Mouse (Mus musculus) lung, embryonic 14.5 days (tissue): Measurements from ENCODE around the gene Fam19a3. TPM values are rescaled to one million over a fixed set of nuclear protein-coding genes. Genes with fewer than 3 reads are reported as not detected.
A peak's percentile ranks its signal among the peaks of the same experiment; 100 is the strongest.

Source experiments
- ATAC-seq: fragments of 200-750 bp; cut with Nextera tagmentation; 2 replicates; pipeline ENCODE4 v1.8.0; 2017; ENCODE audit warnings: mild to moderate bottlenecking, moderate TSS enrichment, moderate library complexity; ENCODE audit not compliant: insufficient read depth
- DNase-seq: peaks from one replicate; pipeline ENCODE4 v3.0.0-alpha.2; 2015
- H3K27ac ChIP-seq: fragments of 300-500 bp; sonication (generic); 2 replicates; pipeline ENCODE4 v1.5.1; 2014; ENCODE audit warnings: low read depth, mild to moderate bottlenecking, moderate library complexity
- H3K27me3 ChIP-seq: fragments of 300-500 bp; sonication (generic); 2 replicates; pipeline ENCODE4 v1.6.1; 2014; ENCODE audit warnings: low read length, control low read depth; ENCODE audit not compliant: insufficient read depth
- H3K36me3 ChIP-seq: fragments of 300-500 bp; sonication (generic); 2 replicates; pipeline ENCODE4 v1.6.1; 2014; ENCODE audit warnings: control low read depth; ENCODE audit not compliant: insufficient read depth
- H3K4me1 ChIP-seq: fragments of 300-500 bp; sonication (generic); 2 replicates; pipeline ENCODE4 v1.6.1; 2014; ENCODE audit warnings: antibody characterized with exemption, control low read depth; ENCODE audit not compliant: insufficient read depth
- H3K4me2 ChIP-seq: fragments of 300-500 bp; sonication (generic); 2 replicates; pipeline ENCODE4 v1.6.1; 2014; ENCODE audit warnings: mild to moderate bottlenecking
- H3K4me3 ChIP-seq: fragments of 300-500 bp; sonication (generic); 2 replicates; pipeline ENCODE4 v1.5.1; 2014; ENCODE audit warnings: low read depth, low read length
- H3K9ac ChIP-seq: fragments of 300-500 bp; sonication (generic); 2 replicates; pipeline ENCODE4 v1.6.1; 2014
- H3K9me3 ChIP-seq: fragments of 300-500 bp; sonication (generic); 2 replicates; pipeline ENCODE4 v1.6.1; 2016; ENCODE audit warnings: low read depth, low read length, control low read depth
- CTCF ChIP-seq: IDR thresholded peaks from 2 replicates; pipeline ENCODE4 v1.5.1; 2016; ENCODE audit warnings: antibody characterized with exemption, low read depth
- WGBS: fragments of 180-500 bp; shearing (Covaris S2); extraction: QIAGEN DNeasy Blood & Tissue Kit; methylation state at CpG from one replicate; pipeline ENCODE4 v1.1.7; 2014; 5-methylcytosine and 5-hydroxymethylcytosine counted together
- polyA plus RNA-seq: library from polyadenylated mRNA; unstranded; fragments of >200 nt; fragmentation: Nextera tagmentation; extraction: Ambion mirVana; gene quantifications from 2 replicates; pipeline ENCODE4 v1.2.1, GENCODE M21; 2014

Gene Fam19a3
- polyA plus RNA-seq, 1 experiment from 2014 or later: not detected

- no peak overlapping the region for H3K4me2 ChIP-seq
- DNase-seq: no peak
- H3K4me1 ChIP-seq: peaks cover 6% of the 10 kb centered on the region; the same call in 1 of the 2 replicates
- no peak for ATAC-seq
- H3K4me3 ChIP-seq: no peak overlapping the region
- H3K9ac ChIP-seq: no peak overlapping the region
- H3K27ac ChIP-seq: no peak overlapping the region
- TF ChIP-seq CTCF: no peak
- no peaks in the 10 kb centered on the region for H3K9me3 ChIP-seq
- no peaks in the 10 kb centered on the region for H3K36me3 ChIP-seq
- 79% methylated on average over 6 of the region's 6 CpGs for WGBS
- peaks cover 34% of the 10 kb centered on the region for H3K27me3 ChIP-seq
These were observed 3.6 kb upstream of the Fam19a3 start for GRCm38 (mm10) chr3:104785284-104785683.

GRCm38 (mm10) chr3:104783971-104784500, 2.4 kb upstream of the Fam19a3 start:
- DNase-seq: no peak
- TF ChIP-seq CTCF: no peak
- no peak overlapping the region for H3K4me3 ChIP-seq
- no peak overlapping the region; the same call in 1 of the 2 replicates for H3K4me2 ChIP-seq
- H3K36me3 ChIP-seq: no peaks in the 10 kb centered on the region
- H3K9ac ChIP-seq: no peak overlapping the region
- no peak overlapping the region for H3K27ac ChIP-seq
- H3K4me1 ChIP-seq: peaks cover 6% of the 10 kb centered on the region; the same call in 1 of the 2 replicates
- no peaks in the 10 kb centered on the region for H3K9me3 ChIP-seq
- H3K27me3 ChIP-seq: peaks cover 46% of the 10 kb centered on the region
- 30% methylated on average over 14 of the region's 14 CpGs for WGBS
- no peak for ATAC-seq

GRCm38 (mm10) chr3:104782061-104782681, 531 bp upstream of the Fam19a3 start:
- ATAC-seq (no peak), DNase-seq (peak; percentile 67)
- no peak for TF ChIP-seq CTCF
- H3K4me3 ChIP-seq: peak overlapping the region; percentile 52
- H3K4me2 ChIP-seq: peak overlapping the region; percentile 97
- 0 out of 2 replicates have a peak overlapping the region, but pooled peaks have one; percentile 49 for H3K9ac ChIP-seq
- H3K27ac ChIP-seq: no peak overlapping the region
- H3K4me1 ChIP-seq: peaks cover 6% of the 10 kb centered on the region; the same call in 1 of the 2 replicates
- H3K9me3 ChIP-seq: no peaks in the 10 kb centered on the region
- 19% methylated on average over 12 of the region's 12 CpGs for WGBS
- peaks cover 65% of the 10 kb centered on the region for H3K27me3 ChIP-seq
- no peaks in the 10 kb centered on the region for H3K36me3 ChIP-seq

- Histone ChIP-seq H3K27ac (no peak within 1 kb of the TSS; the same call in 1 of the 2 replicates), H3K9me3 (no peaks in the 10 kb centered on the region), H3K27me3 (peaks cover 78% of the 10 kb centered on the region), H3K9ac (peak within 1 kb of the TSS; percentile 49), H3K36me3 (no peaks in the 10 kb centered on the region), H3K4me2 (peak within 1 kb of the TSS; percentile 97), H3K4me3 (peak within 1 kb of the TSS; percentile 52), H3K4me1 (peaks cover 6% of the 10 kb centered on the region; the same call in 1 of the 2 replicates)
- ATAC-seq (peak; percentile 62), DNase-seq (peak; percentile 81)
- under 1% methylated on average over 56 of the region's 56 CpGs for whole genome bisulfite sequencing
- TF ChIP-seq CTCF: no peak
These were observed 849 bp downstream of the Fam19a3 start, which contains the start of gene Ppm1j for GRCm38 (mm10) chr3:104780561-104781420. Gene Ppm1j (plus strand): TSS chr3:104781056.

GRCm38 (mm10) chr3:104779949-104780348, 1.7 kb downstream of the Fam19a3 start:
- ATAC-seq (no peak), DNase-seq (peak; percentile 89)
- Histone ChIP-seq H3K4me1 (peaks cover 6% of the 10 kb centered on the region; the same call in 1 of the 2 replicates), H3K36me3 (no peaks in the 10 kb centered on the region), H3K9ac (no peak overlapping the region), H3K4me3 (no peak overlapping the region), H3K27me3 (peaks cover 78% of the 10 kb centered on the region), H3K27ac (no peak overlapping the region), H3K4me2 (no peak overlapping the region; the same call in 1 of the 2 replicates), H3K9me3 (no peaks in the 10 kb centered on the region)
- TF ChIP-seq CTCF: peak; percentile 94
- 0% methylated on average over 7 of the region's 7 CpGs for WGBS

- no peak for ATAC-seq
These were observed 4.3 kb downstream of the Fam19a3 start for GRCm38 (mm10) chr3:104777342-104777741.

More at GRCm38 (mm10) chr3:104777342-104777741, 4.3 kb downstream of the Fam19a3 start:
- 1% methylated on average over 20 of the region's 20 CpGs for WGBS
- Histone ChIP-seq H3K36me3 (no peaks in the 10 kb centered on the region), H3K9ac (no peak overlapping the region), H3K4me2 (peak overlapping the region; percentile 63), H3K4me3 (peak overlapping the region; percentile 28; the same call in 1 of the 2 replicates), H3K4me1 (peaks cover 6% of the 10 kb centered on the region; the same call in 1 of the 2 replicates), H3K27ac (no peak overlapping the region), H3K27me3 (peaks cover 64% of the 10 kb centered on the region), H3K9me3 (no peaks in the 10 kb centered on the region)
- peak; percentile 61; the same call in 1 of the 2 replicates for TF ChIP-seq CTCF
- peak; percentile 71 for DNase-seq
